Mouse (Mus musculus) liver, adult 2 months (tissue): Measurements from ENCODE around the gene Tbca. TPM values are rescaled to one million over a fixed set of nuclear protein-coding genes. Genes with fewer than 3 reads are reported as not detected.

ENCODE experiments used
- DNase-seq: peaks from one replicate; pipeline ENCODE4 v3.0.0-alpha.2; 2011; ENCODE audit warnings: low read depth, low spot score; ENCODE audit errors: extremely low read depth
- H3K27ac ChIP-seq: fragments of 200-500 bp; replicated peaks from 2 replicates; pipeline ENCODE4 v1.5.1; 2012; ENCODE audit warnings: low read depth, mild to moderate bottlenecking, control low read depth, inconsistent platforms, low read length; ENCODE audit not compliant: insufficient read depth
- H3K27me3 ChIP-seq: fragments of 200-500 bp; 2 replicates; pipeline ENCODE4 v1.6.1; 2012; ENCODE audit warnings: mild to moderate bottlenecking, moderate library complexity, low read length, inconsistent platforms; ENCODE audit not compliant: control insufficient read depth, insufficient read depth
- H3K36me3 ChIP-seq: fragments of 200-500 bp; 2 replicates; pipeline ENCODE4 v1.6.1; 2012; ENCODE audit warnings: low read length, inconsistent platforms; ENCODE audit not compliant: control insufficient read depth, insufficient read depth
- H3K4me1 ChIP-seq: fragments of 200-500 bp; 2 replicates; pipeline ENCODE4 v1.6.1; 2011; ENCODE audit warnings: low read length; ENCODE audit not compliant: control insufficient read depth, insufficient read depth
- H3K4me3 ChIP-seq: fragments of 200-500 bp; 2 replicates; pipeline ENCODE4 v1.5.1; 2011; ENCODE audit warnings: low read depth, mild to moderate bottlenecking, control low read depth, low read length, moderate library complexity; ENCODE audit not compliant: insufficient read depth
- H3K79me2 ChIP-seq: fragments of 200-500 bp; 2 replicates; pipeline ENCODE4 v1.6.1; 2012; ENCODE audit warnings: inconsistent platforms, mild to moderate bottlenecking, low read length, moderate library complexity; ENCODE audit not compliant: control insufficient read depth, insufficient read depth
- H3K9ac ChIP-seq: fragments of 200-500 bp; 2 replicates; pipeline ENCODE4 v1.6.1; 2012; ENCODE audit warnings: low read depth, mild to moderate bottlenecking, control low read depth, inconsistent platforms, low read length
- CTCF ChIP-seq: fragments of 200-500 bp; IDR thresholded peaks from 2 replicates; pipeline ENCODE4 v1.5.1; 2011; ENCODE audit warnings: low read depth, low read length, control low read depth
- POLR2A ChIP-seq: fragments of 200-500 bp; IDR thresholded peaks from 2 replicates; pipeline ENCODE4 v1.6.1; 2011; ENCODE audit warnings: low read length, control low read depth; ENCODE audit not compliant: insufficient read depth; ENCODE audit errors: extremely low read depth
- WGBS: fragments of 180-500 bp; shearing (Covaris S2); methylation state at CpG from one replicate; pipeline ENCODE4 v1.1.7; 2018; 5-methylcytosine and 5-hydroxymethylcytosine counted together
- polyA plus RNA-seq: library from polyadenylated mRNA; depleted of rRNA; stranded (reverse); fragments of >200 nt; gene quantifications from 2 replicates; pipeline ENCODE4 v1.2.3, GENCODE M21; 2012
- total RNA-seq: library from RNA; depleted of rRNA; stranded (reverse); fragments of >200 nt; gene quantifications from 2 replicates; pipeline ENCODE4 v1.2.3, GENCODE M21; 2014

The Tbca gene
- total and polyA plus RNA-seq, 2 experiments: 7.1 to 264 TPM

DNA sequence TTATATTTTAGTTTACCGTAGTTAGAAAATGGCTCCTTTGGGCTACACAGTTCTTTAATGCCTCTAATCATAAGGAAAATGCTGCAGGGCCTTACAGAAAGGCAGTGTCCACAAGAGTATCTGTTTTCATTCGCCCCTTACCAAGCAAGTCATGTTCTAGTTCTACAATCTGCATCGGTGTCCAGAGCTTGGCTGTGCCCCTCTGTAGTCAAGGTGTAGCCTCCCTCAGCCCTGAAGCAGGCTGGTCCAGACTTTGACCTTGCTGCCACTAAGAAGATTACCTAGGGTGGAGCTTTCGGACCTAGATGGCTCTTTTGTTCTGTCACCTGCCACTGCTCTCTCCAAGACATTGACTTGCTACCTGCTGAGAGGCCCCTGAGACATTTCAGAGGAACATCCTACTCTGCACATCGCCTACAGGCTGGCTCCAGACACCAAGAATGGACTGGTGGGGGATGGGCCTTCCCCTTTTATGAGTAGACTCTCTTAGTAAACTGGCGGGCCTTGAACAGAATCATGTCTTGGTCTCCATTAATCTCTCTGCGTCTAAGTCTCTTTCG is 69.4 kb downstream of the Tbca start:
- Histone ChIP-seq H3K27ac (no peak overlapping the region), H3K27me3 (0 out of 2 replicates have a peak, but pooled peaks cover 2% of the 10 kb centered on the region), H3K4me1 (no peaks in the 10 kb centered on the region), H3K36me3 (no peaks in the 10 kb centered on the region), H3K79me2 (no peaks in the 10 kb centered on the region), H3K4me3 (no peak overlapping the region), H3K9ac (no peak overlapping the region)
- 91% methylated on average over 8 of the region's 8 CpGs for WGBS
- TF ChIP-seq CTCF: no peak
- TF ChIP-seq POLR2A: no peak
- no peak for DNase-seq

DNA sequence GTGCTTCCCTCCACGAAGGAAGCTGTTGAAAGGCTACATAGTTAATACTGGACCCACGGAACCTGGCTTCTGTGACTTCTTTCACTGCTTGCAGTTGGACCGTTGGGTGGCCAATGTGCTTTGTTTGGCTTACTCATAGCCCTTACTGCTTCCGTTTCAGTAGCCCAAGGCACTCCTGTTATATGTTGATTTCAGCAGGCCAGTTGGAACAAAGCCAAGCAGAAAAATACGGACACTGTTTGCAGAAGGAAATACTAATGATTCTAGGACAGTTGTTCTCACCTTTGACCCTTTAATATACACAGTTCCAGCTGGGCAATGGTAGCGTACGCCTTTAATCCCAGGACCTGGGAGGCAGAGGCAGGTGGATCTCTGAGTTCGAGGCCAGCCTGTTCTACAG is 70.5 kb downstream of the Tbca start:
- Histone ChIP-seq H3K36me3 (no peaks in the 10 kb centered on the region), H3K4me1 (no peaks in the 10 kb centered on the region), H3K27ac (no peak overlapping the region), H3K4me3 (no peak overlapping the region), H3K27me3 (0 out of 2 replicates have a peak, but pooled peaks cover 2% of the 10 kb centered on the region), H3K79me2 (no peaks in the 10 kb centered on the region), H3K9ac (no peak overlapping the region)
- no peak for DNase-seq
- TF ChIP-seq CTCF (no peak), POLR2A (no peak)
- WGBS: 43% methylated on average over 8 of the region's 8 CpGs

- 60% methylated on average over 5 of the region's 5 CpGs for WGBS
- no peaks in the 10 kb centered on the region for H3K4me1 ChIP-seq
- DNase-seq: no peak
- no peaks in the 10 kb centered on the region for H3K36me3 ChIP-seq
- no peak overlapping the region for H3K4me3 ChIP-seq
- no peak for TF ChIP-seq CTCF
- no peak for TF ChIP-seq POLR2A
- H3K79me2 ChIP-seq: no peaks in the 10 kb centered on the region
- no peak overlapping the region for H3K27ac ChIP-seq
- H3K27me3 ChIP-seq: peaks cover 1% of the 10 kb centered on the region; the same call in 1 of the 2 replicates
- no peak overlapping the region for H3K9ac ChIP-seq
Measured at GRCm38 (mm10) chr13:94862491-94863230, 74.0 kb downstream of the Tbca start.

DNA sequence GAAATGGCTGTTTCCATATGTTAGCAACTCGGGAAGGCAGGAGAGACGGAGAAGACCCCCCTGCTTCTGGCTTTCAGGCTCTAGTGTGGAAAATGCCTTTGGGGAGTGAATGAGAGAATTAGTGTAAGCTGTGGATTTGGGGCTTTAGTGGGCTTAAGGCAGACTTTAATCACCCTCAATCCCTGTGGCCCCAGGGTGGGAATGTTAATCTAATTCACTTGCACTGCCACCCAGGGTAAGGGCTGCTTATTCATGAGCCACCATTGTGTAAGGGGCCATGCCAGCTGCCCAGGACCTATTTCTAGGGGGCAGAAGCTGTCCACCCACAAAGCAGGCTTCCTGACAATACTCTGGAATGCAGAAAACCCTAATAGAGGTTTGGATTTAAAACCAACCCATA is 78.2 kb downstream of the Tbca start:
- 32% methylated on average over 2 of the region's 2 CpGs for WGBS
- Histone ChIP-seq H3K4me3 (no peak overlapping the region), H3K4me1 (peaks cover 4% of the 10 kb centered on the region), H3K36me3 (no peaks in the 10 kb centered on the region), H3K27me3 (peaks cover 25% of the 10 kb centered on the region), H3K79me2 (no peaks in the 10 kb centered on the region), H3K27ac (no peak overlapping the region), H3K9ac (no peak overlapping the region)
- DNase-seq: no peak
- TF ChIP-seq POLR2A (no peak), CTCF (no peak)

DNA sequence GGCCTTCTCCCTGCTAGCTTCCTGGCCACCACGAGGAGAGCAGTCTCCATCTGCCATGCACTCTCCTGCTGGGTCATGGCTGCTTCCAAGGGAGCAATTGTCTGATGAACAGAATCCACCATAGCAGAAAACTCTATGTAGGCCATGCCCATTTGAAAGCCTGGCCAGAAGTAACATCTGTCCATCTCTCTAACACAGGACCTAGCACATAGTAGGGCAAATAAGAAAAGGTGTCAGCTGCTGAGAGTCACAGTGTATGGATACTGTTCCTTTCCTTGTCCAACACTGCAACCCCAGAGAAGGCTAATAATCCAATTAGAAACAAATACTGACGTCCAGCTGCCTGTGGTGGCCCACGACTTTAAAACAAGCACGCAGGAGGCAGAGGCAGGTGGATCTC is 79.1 kb downstream of the Tbca start:
- Histone ChIP-seq H3K79me2 (no peaks in the 10 kb centered on the region), H3K36me3 (no peaks in the 10 kb centered on the region), H3K27ac (no peak overlapping the region), H3K27me3 (peaks cover 29% of the 10 kb centered on the region), H3K4me3 (no peak overlapping the region), H3K9ac (no peak overlapping the region), H3K4me1 (peaks cover 4% of the 10 kb centered on the region)
- no peak for TF ChIP-seq CTCF
- DNase-seq: no peak
- 65% methylated on average over 4 of the region's 4 CpGs for WGBS

DNA sequence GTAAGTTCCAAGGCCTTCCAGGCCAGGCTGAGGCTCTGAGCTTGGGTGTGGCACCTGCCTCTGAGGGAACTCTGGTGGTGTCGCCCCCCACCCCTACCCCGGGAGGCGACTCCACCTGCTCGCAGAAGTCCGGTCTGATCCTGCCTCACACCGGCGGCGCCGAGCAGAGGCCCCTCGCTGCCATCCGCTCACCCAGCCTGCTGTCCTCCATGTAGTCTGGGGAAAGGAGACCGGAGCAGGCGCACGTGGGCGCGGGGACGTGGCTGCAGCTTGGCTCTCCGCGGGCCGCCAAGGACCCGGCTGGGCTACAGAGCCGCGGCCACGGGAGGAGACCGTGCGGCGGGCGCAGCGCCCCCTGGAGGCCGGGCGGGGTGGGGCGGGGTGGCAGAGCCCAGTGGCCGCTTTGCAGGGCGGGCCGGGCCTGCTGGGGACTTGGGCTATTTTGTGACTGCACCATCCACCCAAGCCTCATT is 79.8 kb downstream of the Tbca start:
- peak overlapping the region; percentile 56 for H3K9ac ChIP-seq
- WGBS: 3% methylated on average over 31 of the region's 35 CpGs
- H3K27ac ChIP-seq: no peak overlapping the region
- H3K27me3 ChIP-seq: peaks cover 29% of the 10 kb centered on the region
- DNase-seq: no peak
- H3K4me3 ChIP-seq: peak overlapping the region; percentile 36; the same call in 1 of the 2 replicates
- H3K36me3 ChIP-seq: no peaks in the 10 kb centered on the region
- peaks cover 4% of the 10 kb centered on the region for H3K4me1 ChIP-seq
- no peak for TF ChIP-seq POLR2A
- peak; percentile 58 for TF ChIP-seq CTCF
- no peaks in the 10 kb centered on the region for H3K79me2 ChIP-seq
